Mouse (Mus musculus) frontal cortex, postnatal 14 days (tissue): ENCODE results near the gene Hist1h3d.
"Not testable (repeated sequence)": the region's sequence is repeated elsewhere in the genome, so short reads cannot be mapped to it uniquely, and the experiment has no call there.

Experiments
- DNase-seq, 2 experiments: peaks; one replicate each; pipeline ENCODE4 v3.0.0; 2022; ENCODE audit warnings: low spot score in 2 of 2

Hist1h3d gene

GRCm38 (mm10) chr13:23585029-23585441 is 9.5 kb downstream of the Hist1h3d start:
- peak; percentile 30 to 65 for DNase-seq

GRCm38 (mm10) chr13:23585442-23586098 is 10.0 kb downstream of the Hist1h3d start:
- DNase-seq: peak; percentile 57 to 65

GRCm38 (mm10) chr13:23586099-23586939 is 10.8 kb downstream of the Hist1h3d start:
- no peak for DNase-seq

- no peak for DNase-seq
Measured at GRCm38 (mm10) chr13:23586940-23587225, 11.3 kb downstream of the Hist1h3d start.

- no peak for DNase-seq
Measured at GRCm38 (mm10) chr13:23591206-23591605, 15.6 kb downstream of the Hist1h3d start.

- DNase-seq: not testable (repeated sequence)
Measured at GRCm38 (mm10) chr13:23591886-23592285, 16.3 kb downstream of the Hist1h3d start.

GRCm38 (mm10) chr13:23592614-23593013 is 17.1 kb downstream of the Hist1h3d start:
- DNase-seq: no peak

- DNase-seq: no peak
Measured at GRCm38 (mm10) chr13:23593051-23593770, 17.6 kb downstream of the Hist1h3d start.

- DNase-seq: no peak
Measured at GRCm38 (mm10) chr13:23595185-23595584, 19.6 kb downstream of the Hist1h3d start.

- no peak for DNase-seq
Measured at GRCm38 (mm10) chr13:23595622-23596372, 20.2 kb downstream of the Hist1h3d start.

GRCm38 (mm10) chr13:23597957-23598356 is 22.4 kb downstream of the Hist1h3d start:
- DNase-seq: peak in 1 of 2 experiments; percentile 63

GRCm38 (mm10) chr13:23603182-23603699 is 27.7 kb downstream of the Hist1h3d start:
- no peak for DNase-seq

- DNase-seq: no peak
Measured at GRCm38 (mm10) chr13:23604452-23604851, 28.9 kb downstream of the Hist1h3d start.

GRCm38 (mm10) chr13:23605052-23605451 is 29.5 kb downstream of the Hist1h3d start:
- no peak for DNase-seq

- DNase-seq: no peak
Measured at GRCm38 (mm10) chr13:23609209-23609608, 33.6 kb downstream of the Hist1h3d start.

- DNase-seq: no peak
Measured at GRCm38 (mm10) chr13:23609844-23610243, 34.3 kb downstream of the Hist1h3d start.

GRCm38 (mm10) chr13:23610393-23610792 is 34.8 kb downstream of the Hist1h3d start:
- no peak for DNase-seq

- DNase-seq: no peak
Measured at GRCm38 (mm10) chr13:23611638-23612037, 36.1 kb downstream of the Hist1h3d start.

GRCm38 (mm10) chr13:23620056-23620732 is 44.6 kb downstream of the Hist1h3d start:
- no peak for DNase-seq

GRCm38 (mm10) chr13:23620733-23621531 is 45.4 kb downstream of the Hist1h3d start, which contains the start of gene Hist1h2be:
TSS of gene Hist1h2be (minus strand) at chr13:23621124.
- DNase-seq: peak; percentile 61 to 64
